Mouse (Mus musculus): Measurements from ENCODE around the gene Gadd45a. TPM values are rescaled to one million over a fixed set of nuclear protein-coding genes. Genes with fewer than 3 reads are reported as not detected.
A peak's percentile ranks its signal among the peaks of the same experiment; 100 is the strongest.
"Not testable (repeated sequence)": the region's sequence is repeated elsewhere in the genome, so short reads cannot be mapped to it uniquely, and the experiment has no call there.

Gene Gadd45a
- polyA plus RNA-seq, 1 experiment = 381 TPM

DNA sequence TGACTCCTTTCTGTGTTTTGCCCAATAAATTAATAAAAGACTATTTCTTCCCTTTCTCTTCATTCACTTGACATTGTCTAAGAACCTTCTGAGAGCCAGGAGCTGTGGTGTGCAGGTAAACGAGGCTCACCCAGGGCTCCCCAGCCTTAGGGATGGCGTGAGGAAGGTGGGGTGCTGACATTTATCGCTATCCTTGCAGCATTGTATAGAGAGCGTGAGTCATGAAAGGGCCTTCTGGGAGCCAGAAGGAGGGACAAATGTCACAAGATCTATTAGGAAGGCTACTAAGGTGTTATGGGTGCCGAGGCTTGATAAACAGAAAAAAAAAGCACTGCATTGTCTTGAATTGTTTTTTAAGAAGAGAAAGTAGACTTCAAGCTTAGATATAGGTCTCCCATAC lies 15.9 kb downstream of the Gadd45a start:
- H3K27me3 ChIP-seq (ENCODE audit: control insufficient read depth, insufficient read depth, insufficient read length) = no peaks in the 10 kb centered on the region

DNA sequence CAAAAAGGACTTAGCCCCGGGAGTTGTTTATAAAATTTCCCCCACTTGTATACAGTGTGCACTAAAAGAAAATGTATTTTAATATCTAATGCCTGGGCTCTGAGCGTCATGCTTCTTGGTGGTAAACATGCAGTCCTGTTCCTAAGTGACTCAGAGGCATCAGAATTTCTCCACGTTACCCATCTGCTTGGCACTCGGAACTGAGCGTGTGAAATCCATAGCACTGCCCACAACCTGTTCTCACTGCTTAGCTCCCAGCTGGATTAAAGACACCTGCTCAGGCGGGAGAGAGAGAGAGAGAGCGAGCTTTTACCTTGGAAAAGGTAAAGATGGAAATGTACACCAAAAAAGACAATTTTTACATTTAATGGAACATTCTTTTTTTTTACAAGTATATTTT lies 18.3 kb downstream of the Gadd45a start:
- TF ChIP-seq MYOD1 (IDR thresholded peaks at IDR 0.05; ENCODE audit: control insufficient read depth in 1 of 3, insufficient read length in 2 of 3, low read depth in 2 of 3) = peak in 1 of 3 experiments; percentile 8
- not testable (repeated sequence) for H3K27me3 ChIP-seq (ENCODE audit: control insufficient read depth, insufficient read depth, insufficient read length); H3K4me3 ChIP-seq; H3ac ChIP-seq (ENCODE audit: control insufficient read depth, insufficient read length); H3K79me2 ChIP-seq (ENCODE audit: control insufficient read depth, insufficient read depth); H3K4me2 ChIP-seq (ENCODE audit: low read depth); H3K36me3 ChIP-seq (ENCODE audit: control insufficient read depth, insufficient read depth)

More for the DNA sequence above, 15.9 kb downstream of the Gadd45a start:
- H3K79me2 ChIP-seq (ENCODE audit: control insufficient read depth, insufficient read depth) = no peaks in the 10 kb centered on the region
- H3K36me3 ChIP-seq (ENCODE audit: control insufficient read depth, insufficient read depth) = no peaks in the 10 kb centered on the region
- no peak overlapping the region for H3K4me3 ChIP-seq
- no peak overlapping the region for H3K4me2 ChIP-seq (ENCODE audit: low read depth)
- no peak overlapping the region for H3ac ChIP-seq (ENCODE audit: control insufficient read depth, insufficient read length)
- TF ChIP-seq TCF3 (IDR thresholded peaks at IDR 0.05; ENCODE audit: insufficient read length, low read depth) (no peak), POLR2AphosphoS2 (IDR thresholded peaks at IDR 0.05; ENCODE audit: insufficient read length, low read depth) (no peak), USF1 (IDR thresholded peaks at IDR 0.05; ENCODE audit: low read depth) (no peak), CEBPB (IDR thresholded peaks at IDR 0.05; ENCODE audit: insufficient read depth, poor library complexity, severe bottlenecking) (no peak), E2F4 (IDR thresholded peaks at IDR 0.05; ENCODE audit: insufficient read depth) (no peak), MAX (IDR thresholded peaks at IDR 0.05; ENCODE audit: low read depth) (no peak), MYOG (IDR thresholded peaks at IDR 0.05; ENCODE audit: control insufficient read depth in 1 of 3, insufficient read depth in 1 of 3, insufficient read length in 2 of 3, low read depth in 2 of 3) (no peak), REST (IDR thresholded peaks at IDR 0.05; ENCODE audit: insufficient read depth, insufficient read length) (no peak), SRF (IDR thresholded peaks at IDR 0.05; ENCODE audit: control insufficient read depth, insufficient read length, low read depth) (no peak), POLR2A (IDR thresholded peaks at IDR 0.05; ENCODE audit: insufficient read length, low read depth) (no peak), TCF12 (IDR thresholded peaks at IDR 0.05; ENCODE audit: insufficient read depth, poor library complexity, severe bottlenecking) (no peak), MYOD1 (IDR thresholded peaks at IDR 0.05; ENCODE audit: control insufficient read depth in 1 of 3, insufficient read length in 2 of 3, low read depth in 2 of 3) (no peak)

DNA sequence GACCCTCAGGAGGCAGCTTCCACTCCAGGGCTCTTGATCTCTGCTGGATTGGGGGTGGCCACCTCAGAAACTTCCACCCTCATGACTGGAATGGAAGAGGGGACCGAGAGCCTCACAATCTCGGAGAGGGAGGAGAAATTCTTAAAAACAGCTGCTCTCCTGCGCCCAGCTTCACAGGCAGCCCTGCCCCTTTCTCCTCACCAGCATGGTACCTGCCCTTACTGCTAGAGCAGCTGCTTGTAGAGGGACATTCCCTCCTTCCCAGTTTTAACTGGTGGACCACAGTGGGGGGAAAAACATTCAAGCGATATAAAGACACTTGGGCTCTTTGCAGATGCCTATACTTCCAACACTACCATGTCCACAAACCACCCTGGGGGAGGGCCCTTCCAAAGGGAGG lies 18.9 kb downstream of the Gadd45a start:
- no peak overlapping the region for H3K4me3 ChIP-seq
- H3K36me3 ChIP-seq (ENCODE audit: control insufficient read depth, insufficient read depth) = no peaks in the 10 kb centered on the region
- no peak overlapping the region for H3ac ChIP-seq (ENCODE audit: control insufficient read depth, insufficient read length)
- TF ChIP-seq MYOG (IDR thresholded peaks at IDR 0.05; ENCODE audit: control insufficient read depth in 1 of 3, insufficient read depth in 1 of 3, insufficient read length in 2 of 3, low read depth in 2 of 3) = peak in 2 of 3 experiments; percentile 31 to 88
- TF ChIP-seq TCF3 (IDR thresholded peaks at IDR 0.05; ENCODE audit: insufficient read length, low read depth) = no peak
- TF ChIP-seq MYOD1 (IDR thresholded peaks at IDR 0.05; ENCODE audit: control insufficient read depth in 1 of 3, insufficient read length in 2 of 3, low read depth in 2 of 3) = peak in 1 of 3 experiments; percentile 76
- no peaks in the 10 kb centered on the region for H3K79me2 ChIP-seq (ENCODE audit: control insufficient read depth, insufficient read depth)
- no peaks in the 10 kb centered on the region for H3K27me3 ChIP-seq (ENCODE audit: control insufficient read depth, insufficient read depth, insufficient read length)
- no peak overlapping the region for H3K4me2 ChIP-seq (ENCODE audit: low read depth)

DNA sequence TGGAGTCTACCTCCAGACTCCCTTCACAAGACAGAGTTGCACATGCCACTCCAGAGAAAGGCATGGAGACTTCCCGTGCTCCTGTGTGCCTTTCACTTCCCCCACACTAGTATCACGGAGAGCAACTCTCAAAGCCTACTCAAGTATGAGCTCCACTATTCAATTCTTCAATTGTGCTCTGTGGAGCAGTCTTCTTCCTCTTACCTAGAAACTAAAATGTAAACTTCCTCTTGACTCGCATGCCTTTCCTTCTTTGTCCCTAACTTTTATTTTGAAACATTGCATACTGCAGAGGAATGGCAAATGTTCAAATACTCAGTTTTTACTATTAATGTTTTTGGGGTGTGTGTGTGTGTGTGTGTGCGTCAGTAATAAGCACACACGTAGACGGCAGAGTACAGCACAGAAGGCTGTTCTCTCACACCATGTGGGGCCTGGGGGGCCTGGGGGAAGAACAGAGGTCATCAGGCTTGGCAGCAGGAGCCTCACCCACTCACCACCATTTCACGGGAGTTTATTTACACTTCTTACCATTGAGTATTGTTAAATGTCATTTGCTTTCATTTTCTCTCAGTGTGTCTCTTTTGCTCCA lies 20.6 kb downstream of the Gadd45a start:
- H3K4me2 ChIP-seq (ENCODE audit: low read depth) = peak overlapping the region; percentile 40
- no peaks in the 10 kb centered on the region for H3K79me2 ChIP-seq (ENCODE audit: control insufficient read depth, insufficient read depth)
- no peak overlapping the region for H3K4me3 ChIP-seq
- TF ChIP-seq MAX (IDR thresholded peaks at IDR 0.05; ENCODE audit: low read depth) (no peak), TCF12 (IDR thresholded peaks at IDR 0.05; ENCODE audit: insufficient read depth, poor library complexity, severe bottlenecking) (no peak), POLR2A (IDR thresholded peaks at IDR 0.05; ENCODE audit: insufficient read length, low read depth) (no peak)
- H3K27me3 ChIP-seq (ENCODE audit: control insufficient read depth, insufficient read depth, insufficient read length) = no peaks in the 10 kb centered on the region
- H3K36me3 ChIP-seq (ENCODE audit: control insufficient read depth, insufficient read depth) = no peaks in the 10 kb centered on the region
- no peak overlapping the region for H3ac ChIP-seq (ENCODE audit: control insufficient read depth, insufficient read length)

DNA sequence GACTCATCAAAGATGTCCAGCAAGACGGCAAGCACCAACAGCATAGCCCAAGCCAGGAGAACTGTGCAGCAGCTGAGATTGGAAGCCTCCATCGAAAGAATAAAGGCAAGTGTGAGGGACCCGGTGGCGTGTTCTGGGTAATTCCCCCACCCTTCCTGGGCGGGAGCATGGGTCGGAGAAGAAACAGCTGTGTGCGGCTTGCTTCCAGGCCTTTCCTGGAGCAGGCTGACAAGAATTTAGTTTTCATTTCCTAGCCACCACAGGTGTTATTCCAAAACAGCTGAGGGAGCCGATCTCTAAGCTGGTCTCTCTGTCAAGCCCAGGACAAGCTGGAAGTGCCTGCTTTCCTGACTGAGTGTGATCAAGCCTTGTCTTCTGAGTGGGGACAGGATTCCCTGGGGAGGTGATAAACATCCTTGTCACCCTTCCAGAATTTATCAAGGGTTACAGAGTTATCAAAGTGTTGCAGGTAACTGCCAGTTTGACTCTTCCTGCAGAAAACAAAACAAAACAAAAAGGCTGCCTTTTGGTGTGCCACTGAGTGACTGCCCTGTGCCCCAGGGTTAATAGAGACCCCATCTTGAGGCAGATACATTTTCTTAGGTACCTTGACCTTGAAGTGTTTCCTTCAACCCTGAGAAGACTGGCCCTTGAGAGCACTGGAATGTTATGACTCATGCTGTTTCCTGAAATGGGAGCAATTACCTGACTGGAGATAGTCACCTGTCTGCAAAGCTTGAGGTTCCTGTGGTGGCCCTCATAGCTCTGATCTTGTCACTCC lies 21.3 kb downstream of the Gadd45a start:
- no peaks in the 10 kb centered on the region for H3K27me3 ChIP-seq (ENCODE audit: control insufficient read depth, insufficient read depth, insufficient read length)
- no peak overlapping the region for H3K4me3 ChIP-seq
- no peak overlapping the region for H3ac ChIP-seq (ENCODE audit: control insufficient read depth, insufficient read length)
- no peaks in the 10 kb centered on the region for H3K79me2 ChIP-seq (ENCODE audit: control insufficient read depth, insufficient read depth)
- H3K36me3 ChIP-seq (ENCODE audit: control insufficient read depth, insufficient read depth) = no peaks in the 10 kb centered on the region
- peak overlapping the region; percentile 45 for H3K4me2 ChIP-seq (ENCODE audit: low read depth)
- peak; percentile 92 for TF ChIP-seq TCF12 (IDR thresholded peaks at IDR 0.05; ENCODE audit: insufficient read depth, poor library complexity, severe bottlenecking)
- no peak for TF ChIP-seq USF1 (IDR thresholded peaks at IDR 0.05; ENCODE audit: low read depth)
- TF ChIP-seq TCF3 (IDR thresholded peaks at IDR 0.05; ENCODE audit: insufficient read length, low read depth) = peak; percentile 39
- TF ChIP-seq MYOD1 (IDR thresholded peaks at IDR 0.05; ENCODE audit: control insufficient read depth in 1 of 3, insufficient read length in 2 of 3, low read depth in 2 of 3) = peak in 2 of 3 experiments; percentile 77 to 84
- no peak for TF ChIP-seq POLR2AphosphoS2 (IDR thresholded peaks at IDR 0.05; ENCODE audit: insufficient read length, low read depth)
- no peak for TF ChIP-seq CEBPB (IDR thresholded peaks at IDR 0.05; ENCODE audit: insufficient read depth, poor library complexity, severe bottlenecking)
- TF ChIP-seq POLR2A (IDR thresholded peaks at IDR 0.05; ENCODE audit: insufficient read length, low read depth) = peak; percentile 26
- TF ChIP-seq MYOG (IDR thresholded peaks at IDR 0.05; ENCODE audit: control insufficient read depth in 1 of 3, insufficient read depth in 1 of 3, insufficient read length in 2 of 3, low read depth in 2 of 3) = peak; percentile 72 to 98 (median 91)

Measured in myocyte (in vitro differentiated cells).